Mouse (Mus musculus) regulatory T cell (primary cell): Measurements from ENCODE around the gene Capg.

ENCODE experiments used
- in situ Hi-C: fragments of 300-600 bp; cut with MboI, MseI; formaldehyde crosslinking; loops from one replicate; pipeline ENCODE4 v1.15.1; 2025; ENCODE audit warnings: high pct_unique_total_duplicates

Capg gene

GRCm38 (mm10) chr6:72608662-72609184, 64.5 kb downstream of the Capg start:
- in situ Hi-C loops, result no loop called here

- in situ Hi-C loops, result no loop called here
Observed at GRCm38 (mm10) chr6:72610261-72610660, 66.1 kb downstream of the Capg start.
